Mouse (Mus musculus) bone marrow, adult 2 months (tissue): ENCODE data around the gene Gbf1.

ENCODE experiments used
- CTCF ChIP-seq: fragments of 200-500 bp; IDR thresholded peaks from 2 replicates; pipeline ENCODE4 v1.5.1; 2011; ENCODE audit warnings: low read length, control low read depth; ENCODE audit not compliant: control insufficient read depth, insufficient read depth
- POLR2A ChIP-seq: fragments of 200-500 bp; IDR thresholded peaks from 2 replicates; pipeline ENCODE4 v1.6.1; 2011; ENCODE audit warnings: low read depth, mild to moderate bottlenecking, control low read depth, low read length, borderline replicate concordance; ENCODE audit not compliant: control insufficient read depth

DNA sequence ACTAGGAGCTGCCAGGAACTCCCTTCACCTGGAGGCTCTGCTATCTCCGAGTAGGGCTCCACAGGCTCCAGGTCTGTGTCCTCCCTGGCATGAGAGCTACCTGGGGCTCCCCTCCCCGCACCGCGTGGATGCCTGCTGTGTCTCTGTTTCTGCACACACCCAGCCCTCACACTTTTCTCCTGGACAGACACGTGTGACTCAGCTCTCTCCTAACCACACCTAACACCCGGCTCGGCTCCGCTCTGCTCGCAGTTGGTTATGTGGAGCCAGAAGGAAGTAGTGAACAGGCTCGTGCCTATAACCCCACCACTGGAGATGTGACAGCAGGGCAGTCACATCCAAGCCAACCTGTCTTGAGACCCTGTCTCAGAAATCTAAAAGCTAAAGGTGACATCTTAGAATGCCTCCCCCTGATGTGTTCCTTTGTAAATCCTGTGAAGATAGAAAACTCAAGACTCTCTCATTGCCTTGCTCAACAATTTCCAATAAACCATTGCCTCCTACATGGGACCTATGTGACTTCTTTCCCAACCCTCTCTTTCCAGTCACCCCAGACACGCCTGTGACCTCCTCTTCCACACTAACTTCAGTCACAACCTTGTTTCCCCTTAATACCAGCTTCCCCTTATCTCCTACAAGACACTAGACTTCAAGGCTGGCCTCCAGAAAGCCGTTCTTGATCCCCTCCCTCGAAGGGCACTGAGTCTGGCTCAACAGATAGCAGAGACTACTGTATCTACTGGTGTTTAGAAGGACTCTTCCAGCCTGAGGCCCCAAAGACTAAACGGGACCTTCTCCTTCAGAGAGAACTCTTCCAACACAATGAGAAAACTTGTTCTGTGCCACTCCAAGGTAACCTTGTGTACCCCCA lies 162.8 kb downstream of the Gbf1 start:
- TF ChIP-seq CTCF (no peak), POLR2A (no peak)
